Mouse (Mus musculus) lung, postnatal 10 days (tissue): Measurements from ENCODE around the gene Thap8.
A peak's percentile ranks its signal among the peaks of the same experiment; 100 is the strongest.
"Not testable (repeated sequence)": the region's sequence is repeated elsewhere in the genome, so short reads cannot be mapped to it uniquely, and the experiment has no call there.

ENCODE experiments used
- DNase-seq: peaks from one replicate; pipeline ENCODE4 v3.0.0; 2021

Thap8 gene

DNA sequence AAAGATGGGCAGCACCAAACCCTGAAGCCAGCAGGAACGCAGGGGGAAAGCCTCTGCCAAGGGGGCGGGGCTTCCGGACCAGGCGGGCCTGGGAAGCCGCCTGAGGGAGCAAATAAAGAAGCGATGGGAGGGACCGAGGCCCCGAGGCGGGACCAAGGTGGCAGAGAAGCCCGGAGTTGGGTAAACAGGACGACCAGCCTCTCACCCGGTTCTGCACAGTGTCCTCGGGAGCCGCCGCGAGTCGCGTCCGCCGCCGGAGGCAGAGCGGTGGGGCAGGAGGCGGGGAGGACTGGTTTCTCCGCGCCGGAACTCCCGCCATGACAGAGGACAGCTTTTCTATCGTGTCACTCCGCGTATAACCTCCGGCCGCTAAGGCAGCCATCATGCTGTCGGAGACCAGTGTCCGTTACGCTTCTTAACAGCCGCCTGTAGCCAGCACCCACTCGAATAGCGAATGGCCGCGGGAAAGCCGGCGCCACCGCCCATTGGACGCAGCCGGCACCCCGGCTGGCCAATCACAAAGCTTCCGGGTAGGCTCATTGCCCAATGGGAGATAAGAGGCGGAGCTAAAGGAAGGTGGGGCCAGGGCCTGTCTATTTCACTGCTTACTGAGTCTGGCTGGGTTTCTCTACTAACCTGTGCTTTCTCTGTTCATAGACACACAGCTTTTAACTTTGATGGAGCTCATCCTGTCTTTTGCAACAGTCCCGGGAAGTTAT is at the start of gene Thap8, which contains the start of gene Wdr62:
TSS of gene Thap8 (plus strand) at position 144 of the 719 bp plus-strand sequence.
TSS of gene Wdr62 (minus strand) at position 469 of the 719 bp plus-strand sequence.
- peak; percentile 96 for DNase-seq

DNA sequence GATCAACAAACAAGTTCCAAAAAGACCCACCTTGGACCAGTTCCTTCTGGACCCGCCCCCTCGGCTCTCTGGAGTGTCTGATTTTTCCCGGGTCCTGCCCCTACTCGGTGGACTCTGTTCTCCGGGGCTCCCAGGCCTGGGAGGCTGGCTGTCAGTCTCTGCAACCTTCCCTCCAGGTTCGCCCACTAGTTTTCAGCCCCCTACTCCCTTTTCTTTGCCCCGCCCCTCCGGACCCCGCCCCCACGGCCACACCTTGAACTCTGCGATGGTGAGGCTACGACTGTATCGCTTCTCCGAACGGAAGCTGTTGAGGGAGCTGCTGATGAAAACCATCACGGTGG is 48.6 kb upstream of the Thap8 start:
- DNase-seq = no peak

DNA sequence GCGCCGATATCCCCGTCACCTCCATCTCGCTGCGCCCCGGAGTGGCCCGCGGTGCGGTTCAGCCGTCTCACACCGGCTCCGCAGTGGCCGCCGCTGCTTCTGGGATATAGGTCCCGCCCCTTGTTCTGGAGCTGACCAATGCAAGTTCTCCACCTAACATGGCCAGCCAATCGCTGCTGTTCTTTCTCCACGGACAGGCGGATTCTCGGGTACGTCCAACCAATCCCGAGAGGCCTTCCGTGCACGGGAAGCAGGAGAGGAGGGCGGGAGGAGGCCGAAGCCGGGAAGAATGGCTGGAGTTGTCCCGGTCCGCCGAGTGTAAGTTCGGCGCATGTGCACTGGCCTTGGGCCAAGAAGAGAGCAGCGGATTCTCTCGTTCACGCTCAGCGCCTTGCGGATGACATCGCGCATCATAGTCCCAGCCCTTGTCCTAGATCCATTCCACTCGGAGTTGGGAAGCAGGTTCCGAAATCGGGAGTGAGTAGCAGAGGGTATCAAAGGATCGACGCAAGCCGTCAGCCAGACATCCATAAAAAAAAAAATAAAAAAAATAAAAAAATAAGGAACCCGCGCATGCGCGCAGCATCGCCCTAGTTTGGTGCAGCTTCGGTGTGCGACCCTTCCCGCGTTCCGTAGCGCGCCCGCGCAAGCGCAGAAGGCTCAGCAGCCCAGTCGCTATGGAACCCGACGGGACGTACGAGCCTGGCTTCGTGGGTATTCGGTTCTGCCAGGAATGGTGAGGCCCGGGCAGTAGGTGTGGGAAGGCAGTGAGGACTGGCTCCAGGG is 48.0 kb upstream of the Thap8 start, which contains the start of the genes Polr2i and Tbcb:
TSS of gene Polr2i (plus strand) at position 280 of the 786 bp plus-strand sequence.
TSS of gene Tbcb (minus strand) at position 604 of the 786 bp plus-strand sequence.
- peak; percentile 99 for DNase-seq

DNA sequence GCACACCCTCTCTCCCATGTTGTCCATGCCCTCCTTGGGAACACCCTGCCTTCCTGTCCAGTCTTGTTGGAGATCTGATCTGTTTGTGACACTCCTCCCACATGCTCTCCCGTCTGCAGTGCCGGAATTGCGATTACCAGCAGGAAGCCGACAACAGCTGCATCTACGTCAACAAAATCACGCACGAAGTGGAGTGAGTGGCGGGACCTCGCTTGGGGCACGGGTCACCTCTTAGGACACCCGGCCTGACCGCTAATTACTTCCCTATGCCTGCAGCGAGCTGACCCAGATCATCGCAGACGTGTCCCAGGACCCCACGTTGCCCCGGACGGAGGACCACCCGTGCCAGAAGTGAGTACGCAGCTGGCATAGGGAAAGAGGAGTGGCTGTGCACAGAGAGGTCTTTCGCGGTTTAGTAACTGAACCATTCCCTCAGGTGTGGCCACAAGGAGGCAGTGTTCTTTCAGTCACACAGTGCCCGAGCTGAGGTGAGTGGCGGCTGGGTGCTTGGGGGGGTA is 47.2 kb upstream of the Thap8 start:
- peak; percentile 85 for DNase-seq

GRCm38 (mm10) chr7:30233387-30233786 is 46.5 kb upstream of the Thap8 start:
- peak; percentile 17 for DNase-seq

- DNase-seq = peak; percentile 69
Observed at GRCm38 (mm10) chr7:30234276-30234858, 45.5 kb upstream of the Thap8 start.

GRCm38 (mm10) chr7:30235091-30235490 is 44.8 kb upstream of the Thap8 start:
- no peak for DNase-seq

DNA sequence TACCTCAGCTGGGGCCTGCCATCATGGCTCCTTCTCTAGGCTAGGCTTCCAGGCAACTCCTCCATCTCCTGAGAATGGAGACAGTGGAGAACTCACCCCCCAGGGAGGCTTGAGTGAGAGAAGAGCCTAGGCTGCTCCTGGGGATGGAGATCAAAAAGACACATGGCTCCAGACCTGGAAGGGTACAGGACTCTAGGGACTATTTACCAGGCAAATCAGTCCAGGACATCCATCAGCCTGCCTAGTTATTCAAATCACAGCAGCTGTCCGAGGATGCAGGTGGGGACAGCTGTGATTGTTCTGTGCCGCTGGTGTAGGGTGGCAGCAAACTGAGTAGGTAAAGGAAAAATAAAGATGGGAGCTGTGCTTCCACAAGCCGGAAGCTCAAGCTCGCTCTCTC is 44.3 kb upstream of the Thap8 start, which contains the start of gene Ovol3:
TSS of gene Ovol3 (minus strand) at position 101 of the 400 bp plus-strand sequence.
- no peak for DNase-seq

DNA sequence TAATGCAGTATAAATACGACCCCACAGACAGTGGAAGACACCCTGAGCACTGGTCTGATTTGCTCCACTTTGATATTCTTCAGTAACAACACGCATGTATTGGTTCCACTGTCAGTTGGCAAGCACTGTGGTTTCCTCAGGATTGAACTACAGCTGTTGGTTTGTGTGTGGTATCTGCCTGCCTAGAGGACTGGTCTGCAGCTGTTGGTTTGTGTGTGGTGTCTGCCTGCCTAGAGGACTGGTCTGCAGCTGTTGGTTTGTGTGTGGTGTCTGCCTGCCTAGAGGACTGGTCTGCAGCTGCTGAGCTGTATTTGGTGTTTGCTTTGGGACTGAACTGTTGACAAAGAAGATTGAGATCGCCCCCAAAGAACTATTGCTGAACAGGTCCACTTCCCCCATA is 42.5 kb upstream of the Thap8 start:
- DNase-seq = not testable (repeated sequence)

DNA sequence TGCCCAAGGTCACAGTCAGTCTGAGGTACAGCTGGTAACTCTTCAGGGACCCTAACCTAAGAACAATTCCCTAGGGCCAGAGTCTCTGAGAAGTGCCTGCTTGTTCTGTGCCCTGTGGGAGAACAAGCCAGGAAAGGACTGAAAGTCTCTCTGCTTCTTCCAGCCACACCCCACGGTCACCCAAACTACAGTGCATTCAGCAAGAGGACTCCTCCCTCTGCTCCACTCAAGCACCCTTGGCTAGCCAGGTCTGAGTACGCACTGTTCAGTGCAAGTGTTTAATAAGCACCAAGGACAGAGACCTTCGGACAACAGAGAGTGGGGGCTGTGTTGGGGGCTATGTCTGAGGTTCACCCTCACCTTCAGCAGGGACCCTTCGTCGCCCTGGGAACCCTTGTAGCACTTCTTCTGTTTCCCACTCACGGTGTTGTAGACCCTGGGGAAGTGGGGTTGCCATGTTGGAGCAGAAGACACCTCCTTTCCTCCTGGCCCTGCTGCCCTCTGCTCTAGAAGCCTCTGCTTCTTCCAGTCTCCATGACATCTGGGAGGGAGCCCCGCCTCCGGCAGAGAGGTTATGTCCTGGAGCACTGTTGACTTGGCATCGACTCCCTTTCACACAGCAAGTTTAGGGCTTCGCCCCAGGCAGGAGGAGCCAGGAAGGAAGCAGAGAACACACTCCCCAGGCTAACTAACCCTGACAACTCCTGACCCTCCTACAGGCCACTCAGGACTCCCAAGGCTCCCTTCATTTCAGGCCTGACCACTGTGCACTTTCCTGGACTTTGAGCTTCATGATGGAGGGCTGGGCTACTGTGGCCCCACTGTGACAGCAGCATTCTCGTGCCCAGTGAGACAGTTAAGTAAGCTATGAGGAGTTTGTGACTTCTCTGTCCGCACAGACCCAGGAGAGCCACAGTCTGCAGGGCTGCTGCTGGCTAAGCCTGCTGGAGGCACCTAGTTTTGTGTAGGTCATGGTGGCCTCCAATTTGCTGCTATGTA is 27.6 kb upstream of the Thap8 start:
- peak; percentile 76 for DNase-seq

DNA sequence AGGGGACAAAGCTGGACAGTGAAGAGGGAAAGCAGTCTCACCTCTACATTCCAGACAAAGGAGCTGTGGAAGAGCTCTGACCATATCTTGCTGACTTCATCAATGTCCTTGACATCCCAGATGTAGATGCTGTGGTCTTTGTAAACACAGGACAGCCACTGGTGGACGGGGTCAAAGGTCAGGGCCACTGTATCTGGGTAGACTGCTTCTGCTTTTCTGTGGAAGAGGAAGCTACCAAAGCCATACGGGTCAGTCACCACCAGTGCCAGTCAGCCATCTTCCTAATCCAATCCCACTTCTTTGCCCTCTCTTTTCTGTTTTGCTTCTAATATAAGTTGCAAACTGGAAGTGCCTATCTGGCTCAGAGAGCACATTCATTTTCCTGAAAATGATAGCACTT is 14.9 kb upstream of the Thap8 start:
- no peak for DNase-seq

DNA sequence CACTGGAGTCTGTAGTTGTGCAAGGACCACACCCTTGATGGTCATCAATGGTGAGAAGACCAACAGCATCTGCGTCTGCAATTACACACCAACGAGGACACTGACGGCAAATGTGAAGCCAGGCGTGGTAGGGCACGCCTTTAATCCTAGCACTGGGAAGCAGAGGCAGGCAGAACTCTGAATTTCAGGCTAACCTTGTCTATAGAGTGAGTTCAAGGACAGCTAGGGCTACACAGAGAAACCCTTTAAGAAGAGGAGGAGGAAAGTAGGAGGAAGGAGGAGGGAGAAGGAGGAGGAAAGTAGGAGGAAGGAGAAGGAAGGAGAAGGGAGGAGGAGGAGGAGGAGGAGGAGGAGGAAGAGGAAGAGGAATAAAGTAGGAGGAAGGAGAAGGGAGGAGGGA is 14.4 kb upstream of the Thap8 start:
- DNase-seq = no peak

DNA sequence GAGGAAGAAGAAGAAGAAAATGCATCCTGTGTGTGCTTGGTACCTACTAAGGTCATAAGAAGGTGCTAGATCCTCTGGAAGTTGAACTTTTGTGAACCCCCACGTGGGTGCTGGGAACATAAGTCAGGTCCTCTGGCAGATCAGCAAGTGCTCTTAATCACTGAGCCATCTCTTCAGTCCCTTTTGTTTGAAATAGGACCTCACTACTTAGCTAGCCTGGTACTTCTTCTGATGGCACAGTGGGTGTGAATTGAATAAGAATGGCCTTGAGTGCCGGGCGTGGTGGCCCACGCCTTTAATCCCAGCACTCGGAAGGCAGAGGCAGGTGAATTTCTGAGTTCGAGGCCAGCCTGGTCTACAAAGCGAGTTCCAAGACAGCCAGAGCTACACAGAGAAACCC is 14.0 kb upstream of the Thap8 start:
- no peak for DNase-seq

- DNase-seq = no peak
Observed at GRCm38 (mm10) chr7:30266780-30267179, 13.1 kb upstream of the Thap8 start.

DNA sequence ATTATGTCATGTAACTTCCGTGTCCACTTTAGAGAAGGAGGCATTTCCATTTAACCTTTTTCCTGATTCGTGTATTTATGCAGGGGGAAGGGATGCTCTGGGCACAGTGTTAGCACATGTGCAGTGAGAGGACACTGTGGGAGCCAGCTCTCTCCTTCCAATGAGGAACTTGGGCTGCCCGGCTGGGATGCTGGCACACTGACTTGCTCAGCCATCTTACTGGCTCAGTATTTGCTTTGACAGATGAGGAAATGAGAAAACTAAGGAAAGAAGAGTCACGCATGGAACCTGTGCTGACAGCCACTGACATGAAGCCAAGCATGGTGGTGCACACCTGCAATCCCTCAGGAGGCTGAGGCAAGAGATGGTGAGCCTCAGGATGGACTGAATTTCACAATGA is 10.3 kb upstream of the Thap8 start:
- DNase-seq = no peak

DNA sequence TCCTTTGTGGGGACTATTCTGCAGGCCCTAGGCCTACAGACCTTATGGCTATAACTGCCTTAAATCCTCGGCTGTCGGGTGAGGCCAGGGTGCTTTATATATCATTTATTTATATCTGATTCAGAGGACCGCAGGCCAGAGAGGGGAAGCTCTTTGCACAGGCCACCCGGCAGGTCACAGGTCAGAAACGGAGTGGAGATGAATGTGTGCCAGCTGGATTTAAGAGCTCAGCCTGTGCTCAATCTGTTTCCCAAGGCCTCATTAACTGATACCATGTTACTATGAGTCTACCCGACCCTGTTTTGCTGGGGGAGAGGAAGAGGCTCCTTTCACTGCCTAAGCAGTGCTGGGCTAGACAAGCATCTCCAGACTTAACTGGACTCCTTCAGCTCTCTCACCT is 5.5 kb upstream of the Thap8 start:
- DNase-seq = peak; percentile 54

DNA sequence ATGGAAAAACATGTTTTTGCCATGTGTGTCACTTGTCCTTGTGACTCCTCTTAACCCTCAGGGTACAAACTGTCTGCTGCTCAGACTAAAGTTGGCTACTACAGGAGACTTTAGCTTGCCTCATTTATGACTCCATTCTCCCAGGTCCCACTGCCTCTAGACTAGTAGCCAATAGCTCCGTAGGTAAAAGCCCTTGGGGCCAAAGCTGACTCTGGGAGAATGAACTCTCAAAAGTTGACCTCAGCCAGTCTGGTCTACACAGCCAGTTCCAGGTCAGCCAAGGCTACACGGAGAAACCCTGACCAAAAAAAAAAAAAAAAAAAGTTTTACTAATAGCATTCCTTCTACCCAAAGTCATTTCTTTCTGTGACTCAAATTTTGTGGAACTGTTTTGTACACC is 983 bp upstream of the Thap8 start:
- no peak for DNase-seq

DNA sequence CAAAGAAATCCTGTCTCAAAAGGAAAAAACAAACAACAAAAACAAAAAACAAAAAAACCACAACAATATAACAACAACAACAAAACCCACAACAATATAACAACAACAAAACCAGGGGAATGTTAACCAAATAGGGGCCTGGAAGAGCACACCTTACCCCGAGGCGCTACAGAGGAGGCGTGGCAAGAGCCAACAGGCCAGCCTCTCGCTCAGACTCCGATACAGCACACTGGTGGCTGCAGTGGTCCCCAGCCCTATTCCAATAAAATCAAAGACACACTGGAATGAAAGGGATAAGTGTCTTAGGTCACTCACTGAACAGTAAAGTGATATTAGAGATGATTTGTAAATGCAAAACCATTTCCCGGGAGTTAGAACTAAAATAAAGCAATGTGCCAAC is 358 bp upstream of the Thap8 start:
- DNase-seq = no peak

DNA sequence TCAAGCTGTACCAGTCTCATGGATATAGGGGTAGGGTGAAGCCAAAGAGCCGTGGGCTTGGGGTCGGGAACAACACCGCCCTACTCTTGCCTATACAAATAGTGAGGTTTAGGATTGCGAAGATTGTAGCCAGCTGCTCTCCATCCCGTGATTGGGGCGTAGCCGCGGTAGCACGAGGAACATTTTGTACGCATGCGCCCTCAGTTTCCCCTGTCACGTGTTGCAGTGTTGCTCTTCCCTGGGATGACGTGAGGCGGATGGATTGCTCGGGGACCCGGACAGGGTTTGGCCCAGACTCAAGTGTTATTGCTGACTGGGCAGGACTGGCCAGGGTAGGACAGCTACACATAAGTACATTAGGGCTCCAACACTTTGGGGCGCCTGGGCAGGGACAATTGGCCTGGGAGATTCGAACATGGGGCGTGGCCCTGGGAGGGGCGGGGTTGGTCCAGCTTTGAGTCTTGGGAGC is 810 bp downstream of the Thap8 start:
- peak; percentile 96 for DNase-seq

GRCm38 (mm10) chr7:30281522-30281921 is 1.6 kb downstream of the Thap8 start:
- DNase-seq = no peak

- DNase-seq = no peak
Observed at GRCm38 (mm10) chr7:30282740-30283139, 2.8 kb downstream of the Thap8 start.
